Mouse (Mus musculus) spleen, postnatal 14 days (tissue): ENCODE results near the gene Itga10.
A peak's percentile ranks its signal among the peaks of the same experiment; 100 is the strongest.
"Not testable (repeated sequence)": the region's sequence is repeated elsewhere in the genome, so short reads cannot be mapped to it uniquely, and the experiment has no call there.

Experiments
- DNase-seq, 2 experiments: peaks; one replicate each; pipeline ENCODE4 v3.0.0; 2021 to 2022; ENCODE audit warnings: low spot score in 2 of 2

The Itga10 gene

GRCm38 (mm10) chr3:96680269-96680956, 35.0 kb downstream of the Itga10 start:
- DNase-seq, result no peak

GRCm38 (mm10) chr3:96683496-96683895, 38.1 kb downstream of the Itga10 start:
- no peak for DNase-seq

- DNase-seq, result no peak
Measured at GRCm38 (mm10) chr3:96684151-96684821, 38.9 kb downstream of the Itga10 start.

GRCm38 (mm10) chr3:96684822-96685156, 39.4 kb downstream of the Itga10 start:
- no peak for DNase-seq

DNA sequence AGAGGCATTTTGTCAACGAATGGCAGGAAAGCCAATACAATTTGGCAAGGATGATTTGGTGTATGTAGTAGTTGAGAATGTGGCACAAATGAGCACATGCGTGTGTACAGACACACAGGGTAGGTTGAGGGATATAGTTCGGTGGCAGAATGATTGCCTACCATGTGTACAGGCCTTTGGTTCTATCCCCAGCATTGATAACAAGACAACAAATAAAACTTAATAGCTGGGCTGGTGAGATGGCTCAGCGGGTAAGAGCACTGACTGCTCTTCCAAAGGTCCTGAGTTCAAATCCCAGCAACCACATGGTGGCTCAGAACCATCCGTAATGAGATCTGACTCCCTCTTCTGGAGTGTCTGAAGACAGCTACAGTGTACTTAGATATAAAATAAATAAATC, 40.7 kb downstream of the Itga10 start:
- DNase-seq, result not testable (repeated sequence)

- no peak for DNase-seq
Measured at GRCm38 (mm10) chr3:96688854-96689253, 43.5 kb downstream of the Itga10 start.

- DNase-seq, result no peak
Measured at GRCm38 (mm10) chr3:96690298-96690697, 44.9 kb downstream of the Itga10 start.

- no peak for DNase-seq
Measured at GRCm38 (mm10) chr3:96692506-96692905, 47.1 kb downstream of the Itga10 start.

DNA sequence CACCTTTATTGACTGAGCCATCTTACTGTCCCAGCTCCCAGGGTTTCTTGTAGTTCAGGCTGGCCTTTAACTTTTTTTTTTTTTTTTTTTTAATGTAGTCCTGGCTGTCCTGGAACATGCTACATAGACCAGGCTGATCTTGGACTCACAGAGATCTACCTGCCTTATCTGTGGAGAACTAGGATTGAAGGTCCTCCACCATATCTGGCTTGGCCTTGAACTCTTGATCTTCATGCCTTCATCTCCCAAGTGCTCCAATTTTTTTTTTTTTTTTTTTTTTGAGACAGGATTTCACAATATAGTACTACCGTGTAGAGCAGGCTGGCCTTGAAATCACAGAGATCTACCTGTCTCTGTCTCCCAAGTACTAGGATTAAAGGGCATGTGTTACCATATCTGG, 48.2 kb downstream of the Itga10 start:
- no peak for DNase-seq

- peak; percentile 49 to 55 for DNase-seq
Measured at GRCm38 (mm10) chr3:96696198-96696765, 50.9 kb downstream of the Itga10 start, which contains the start of gene Pias3. Pias3 (plus strand) TSS chr3:96696384.

- DNase-seq, result peak; percentile 77 to 82
Measured at GRCm38 (mm10) chr3:96696766-96697732, 51.7 kb downstream of the Itga10 start.

GRCm38 (mm10) chr3:96698993-96699690, 53.8 kb downstream of the Itga10 start:
- no peak for DNase-seq

DNA sequence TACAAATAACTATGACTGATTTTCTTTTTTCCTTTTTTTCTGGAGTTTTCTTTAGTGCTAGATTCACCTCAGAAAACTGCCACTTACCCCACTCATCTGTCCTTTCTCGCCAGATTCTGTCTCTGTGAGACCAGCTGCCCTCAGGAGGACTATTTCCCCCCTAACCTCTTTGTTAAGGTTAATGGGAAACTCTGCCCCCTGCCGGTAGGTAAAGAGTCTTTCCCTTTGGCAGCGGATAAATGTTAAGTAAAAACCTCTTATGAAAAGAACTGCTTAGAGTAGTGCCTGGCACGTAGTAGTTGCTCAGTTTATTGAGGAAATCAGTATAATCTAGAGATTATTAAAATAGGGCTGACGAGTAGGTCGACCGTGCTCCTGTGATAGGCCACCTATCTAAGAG, 55.0 kb downstream of the Itga10 start:
- peak in 1 of 2 experiments; percentile 24 for DNase-seq

- no peak for DNase-seq
Measured at GRCm38 (mm10) chr3:96701003-96701402, 55.6 kb downstream of the Itga10 start.

- peak in 1 of 2 experiments; percentile 38 for DNase-seq
Measured at GRCm38 (mm10) chr3:96704778-96705177, 59.4 kb downstream of the Itga10 start.

DNA sequence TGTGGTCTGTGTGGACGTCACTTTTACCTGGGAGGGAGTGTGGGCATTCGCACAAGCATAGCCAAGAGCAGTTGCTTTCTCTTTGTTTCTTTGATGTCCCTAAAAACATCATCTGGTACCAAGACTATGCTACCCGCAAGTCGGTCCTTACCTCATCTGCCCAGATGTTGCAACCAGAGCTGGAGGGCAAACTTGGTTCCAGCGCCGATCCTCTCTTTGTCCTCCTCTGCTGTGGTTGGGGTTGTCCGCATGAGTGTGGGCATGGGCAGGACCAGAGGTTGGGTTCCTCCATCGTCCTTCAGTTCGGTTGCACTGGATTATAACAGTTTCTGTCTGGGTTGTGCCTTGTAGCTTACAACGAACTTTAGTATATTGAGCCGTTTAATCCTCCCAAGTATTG, 60.8 kb downstream of the Itga10 start:
- DNase-seq, result no peak

DNA sequence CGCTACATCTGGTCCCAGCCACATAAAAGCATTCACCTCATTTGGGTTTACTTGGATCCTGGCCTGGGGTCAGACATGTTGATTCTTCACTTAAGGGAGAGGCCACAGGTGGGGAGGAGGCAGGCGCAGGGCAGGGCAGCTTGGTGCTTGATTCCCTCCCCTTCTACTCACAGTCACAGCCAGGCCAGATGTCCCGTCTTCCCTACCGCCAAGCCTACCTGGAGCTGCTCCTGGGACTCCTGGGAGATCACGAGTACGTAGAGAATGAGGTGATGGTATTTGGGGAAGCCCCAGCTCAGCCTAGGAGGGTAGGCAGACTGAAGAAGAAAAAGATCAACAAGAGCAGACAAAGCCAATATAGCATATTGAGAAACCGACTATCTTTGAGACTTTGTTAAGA, 61.6 kb downstream of the Itga10 start:
- DNase-seq, result no peak

DNA sequence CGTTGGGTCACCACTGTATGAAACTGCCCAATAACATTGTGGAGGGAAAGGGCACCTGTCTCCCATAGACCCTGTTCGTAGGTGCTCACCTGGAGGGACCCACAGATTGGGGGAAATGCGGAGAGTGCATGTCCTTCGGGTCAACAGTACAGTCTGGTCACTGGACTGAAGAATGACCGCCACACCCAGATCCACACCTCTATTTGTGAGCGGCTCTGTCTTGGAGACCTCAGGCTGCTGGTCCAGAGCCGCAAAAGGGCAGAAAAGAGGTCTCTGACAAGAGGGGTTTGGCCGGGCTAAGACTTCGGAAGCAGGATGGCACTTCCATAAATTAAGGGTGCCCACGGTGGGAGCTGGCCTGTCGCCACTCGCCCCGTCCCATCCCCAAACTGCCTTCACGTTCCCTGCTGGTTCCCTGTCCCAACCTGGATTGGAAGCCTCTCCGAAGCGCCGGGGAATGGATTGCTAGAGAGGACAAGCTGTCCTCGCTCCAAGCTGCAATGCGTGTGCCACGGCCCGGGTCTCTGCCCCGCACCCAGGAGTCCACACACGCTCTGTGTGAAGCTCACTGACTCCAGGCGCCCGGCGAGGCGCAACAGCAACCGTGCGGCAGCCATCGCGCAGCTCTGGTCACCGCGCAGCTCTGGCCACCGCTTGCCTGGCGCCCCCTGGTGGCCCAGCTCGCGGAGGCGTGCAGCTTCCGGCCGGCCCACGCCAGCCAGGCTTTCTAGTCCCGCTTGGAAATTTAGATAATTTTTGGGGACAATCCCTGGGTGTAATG, 62.7 kb downstream of the Itga10 start, which contains the start of gene Nudt17:
Nudt17 (minus strand) TSS at position 660 of the 781 bp plus-strand sequence.
- peak; percentile 46 to 77 for DNase-seq

DNA sequence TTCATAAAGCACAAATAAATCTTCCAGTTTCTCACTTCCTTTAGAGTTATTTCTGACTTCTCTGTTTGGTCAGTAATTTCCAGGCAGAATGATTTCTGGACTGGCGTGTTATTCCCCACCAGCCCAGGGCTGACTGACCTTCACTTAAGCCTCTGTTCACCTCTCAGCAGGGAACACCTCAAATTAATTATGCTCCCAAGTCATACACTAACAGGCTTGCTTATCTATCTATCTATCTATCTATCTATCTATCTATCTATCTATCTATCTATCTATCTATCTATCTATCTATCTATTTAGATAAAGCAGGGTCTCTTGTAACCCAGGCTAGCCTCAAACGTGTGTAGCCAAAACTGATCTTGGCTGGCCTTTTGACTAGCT, 63.3 kb downstream of the Itga10 start:
- DNase-seq, result no peak
